8 mouse cellular contexts compared by ENCODE assay signal in the genomic region with DNA sequence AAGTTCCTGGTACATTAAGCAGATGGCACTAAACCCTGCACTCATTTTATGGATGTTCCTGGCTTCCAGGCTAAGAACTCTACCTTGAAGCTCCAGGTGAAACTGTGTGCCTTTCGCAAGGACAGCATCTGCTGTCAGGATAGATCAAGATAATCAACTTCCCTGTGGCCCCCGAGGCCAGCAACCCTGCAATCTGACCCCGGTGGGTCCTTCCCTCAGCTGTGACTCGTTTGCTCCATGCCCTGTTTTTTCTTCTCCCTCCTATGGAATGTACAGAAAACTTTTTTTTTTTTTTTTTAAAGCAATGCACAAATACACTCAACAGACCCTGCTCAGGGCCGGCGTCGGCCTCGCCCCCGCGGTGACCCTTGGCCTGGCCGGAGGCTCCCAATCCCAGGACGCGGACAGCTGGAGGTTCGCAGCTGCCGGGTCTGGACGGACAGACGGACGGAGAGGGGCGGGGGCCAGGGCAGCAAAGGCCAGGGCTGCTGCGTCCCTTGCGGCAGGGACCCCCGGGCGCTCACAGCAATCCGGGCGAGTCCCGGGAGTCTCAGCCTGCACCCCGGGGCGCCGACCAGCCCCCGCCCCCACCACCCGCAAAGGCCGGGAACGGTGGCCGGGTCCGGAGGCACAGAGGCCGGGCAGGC. TPM values are rescaled to one million over a fixed set of nuclear protein-coding genes. Genes with fewer than 3 reads are reported as not detected.
DNase-seq lines count a peak whose midpoint lies in the region; ATAC-seq and TF ChIP-seq lines count a peak whose summit lies in the region.

No protein-coding gene starts in this region.

- peak overlapping the region; percentile 87 for H3K4me2 ChIP-seq in intestine, postnatal 0 days (replicated peaks; ENCODE audit: low read depth)

- no peak for ATAC-seq in G1E (ENCODE audit: extremely low read depth, insufficient number of reproducible peaks, low FRiP score, poor library complexity, severe bottlenecking)
- peak; percentile 42 for ATAC-seq in erythroid progenitor cell, adult 5-6 weeks (replicated peaks; ENCODE audit: low FRiP score, poor library complexity, severe bottlenecking)
- ATAC-seq in intestine, postnatal 0 days = peak; percentile 55
- ATAC-seq in megakaryocyte-erythroid progenitor cell, adult 5-6 weeks (replicated peaks; ENCODE audit: low FRiP score, low TSS enrichment, poor library complexity, severe bottlenecking) = 0 out of 2 replicates have a peak, but pooled peaks have one; percentile 4

- H3K9me3 ChIP-seq in G1E (replicated peaks) = no peaks in the 10 kb centered on the region
- H3K9me3 ChIP-seq in intestine, postnatal 0 days (ENCODE audit: control insufficient read depth) = no peaks in the 10 kb centered on the region

- DNase-seq in heart, adult 11 months = peak; percentile 79
- DNase-seq in heart, adult 18-20 months = no peak
- DNase-seq in G1E (ENCODE audit: low spot score) = peak; percentile 30
- DNase-seq in ovary, adult 18-20 months (ENCODE audit: low spot score) = no peak
- DNase-seq in right cerebral cortex, postnatal 10 days (ENCODE audit: low spot score in 2 of 2) = no peak

- H3K4me1 ChIP-seq in G1E (ENCODE audit: insufficient read depth, low read depth, low read length) = peaks cover 17% of the 10 kb centered on the region
- no peaks in the 10 kb centered on the region for H3K4me1 ChIP-seq in intestine, postnatal 0 days (replicated peaks; ENCODE audit: control insufficient read depth, insufficient read depth, low read length)

- H3K36me3 ChIP-seq in G1E (replicated peaks) = peaks cover 31% of the 10 kb centered on the region
- H3K36me3 ChIP-seq in intestine, postnatal 0 days (ENCODE audit: control insufficient read depth, insufficient read depth) = peaks cover 22% of the 10 kb centered on the region

- peak overlapping the region; percentile 84 for H3K27ac ChIP-seq in intestine, postnatal 0 days (ENCODE audit: low read depth, low read length)

- H3K9ac ChIP-seq in intestine, postnatal 0 days (ENCODE audit: low read depth, low read length) = peak overlapping the region; percentile 83

- H3K27me3 ChIP-seq in G1E (ENCODE audit: insufficient read depth, low read length) = no peaks in the 10 kb centered on the region
- H3K27me3 ChIP-seq in intestine, postnatal 0 days (replicated peaks; ENCODE audit: control insufficient read depth, insufficient read depth, low read length) = no peaks in the 10 kb centered on the region

- under 1% methylated on average over 35 of the region's 36 CpGs for WGBS in intestine, postnatal 0 days

- H3K4me3 ChIP-seq in G1E (ENCODE audit: low read depth, low read length) = peak overlapping the region; percentile 91
- H3K4me3 ChIP-seq in intestine, postnatal 0 days (ENCODE audit: low read depth, low read length) = peak overlapping the region; percentile 74

- no peak for TF ChIP-seq CTCF in G1E (IDR thresholded peaks at IDR 0.05; ENCODE audit: low read depth, low read length)
- no peak for TF ChIP-seq CTCF in intestine, postnatal 0 days (IDR thresholded peaks at IDR 0.05; ENCODE audit: low read depth)

RNA-seq across cellular contexts. Expression of gene Asb8, which starts 20.4 kb away (rescaled TPM):
- 100 to 1,000 TPM; 107 to 122 TPM for total RNA-seq in heart, adult 18-20 months (2021)
- total RNA-seq in G1E (2014; fragmentation: Nextera tagmentation) (30.4 and 32.2 TPM in 2 replicates), G1E (2017) (27.2 and 37.5 TPM in 2 replicates)
- polyA plus RNA-seq in G1E (2012) = 4.2 and 5.1 TPM in 2 replicates
- total RNA-seq in erythroid progenitor cell, adult 5-6 weeks (2015; ENCODE audit: low replicate concordance) = 8.8 and 28.8 TPM in 2 replicates
- 4.2 and 8.1 TPM in 2 replicates for total RNA-seq in erythroid progenitor cell, adult 5-6 weeks (2017; ENCODE audit: low replicate concordance)
- 41.9 and 46.6 TPM in 2 replicates for polyA plus RNA-seq in intestine, postnatal 0 days (2015; fragmentation: Nextera tagmentation; extraction: Ambion mirVana)
- total RNA-seq in megakaryocyte-erythroid progenitor cell, adult 5-6 weeks (2014; fragmentation: Nextera tagmentation) = 21.0 and 25.6 TPM in 2 replicates
- 14.8 and 16.4 TPM in 2 replicates for total RNA-seq in megakaryocyte-erythroid progenitor cell, adult 5-6 weeks (2017)

RNA-seq across cellular contexts. Expression of gene Ccdc184, which starts 22.0 kb away (rescaled TPM):
- under 1 TPM; 0.39 to 0.50 TPM for total RNA-seq in heart, adult 18-20 months (2021)
- not detected in 2 replicates for total RNA-seq in G1E (2014; fragmentation: Nextera tagmentation)
- total RNA-seq in G1E (2017) = not detected in 2 replicates
- not detected in 2 replicates for polyA plus RNA-seq in G1E (2012)
- total RNA-seq in erythroid progenitor cell, adult 5-6 weeks (2015; ENCODE audit: low replicate concordance) = not detected in 2 replicates
- total RNA-seq in erythroid progenitor cell, adult 5-6 weeks (2017; ENCODE audit: low replicate concordance) = not detected in 2 replicates
- polyA plus RNA-seq in intestine, postnatal 0 days (2015; fragmentation: Nextera tagmentation; extraction: Ambion mirVana) = 0.87 and 1.2 TPM in 2 replicates
- not detected in 2 replicates for total RNA-seq in megakaryocyte-erythroid progenitor cell, adult 5-6 weeks (2014; fragmentation: Nextera tagmentation)
- not detected in 2 replicates for total RNA-seq in megakaryocyte-erythroid progenitor cell, adult 5-6 weeks (2017)

RNA-seq across cellular contexts. Expression of gene Olfr288, which starts 50.4 kb away (rescaled TPM):
- not detected for total RNA-seq in heart, adult 18-20 months (2021)
- total RNA-seq in G1E (2014; fragmentation: Nextera tagmentation) = not detected in 2 replicates
- total RNA-seq in G1E (2017) = not detected in 2 replicates
- polyA plus RNA-seq in G1E (2012) = not detected in 2 replicates
- total RNA-seq in erythroid progenitor cell, adult 5-6 weeks (2015; ENCODE audit: low replicate concordance) = not detected in 2 replicates
- not detected in 2 replicates for total RNA-seq in erythroid progenitor cell, adult 5-6 weeks (2017; ENCODE audit: low replicate concordance)
- polyA plus RNA-seq in intestine, postnatal 0 days (2015; fragmentation: Nextera tagmentation; extraction: Ambion mirVana) = not detected in 2 replicates
- not detected in 2 replicates for total RNA-seq in megakaryocyte-erythroid progenitor cell, adult 5-6 weeks (2014; fragmentation: Nextera tagmentation)
- not detected in 2 replicates for total RNA-seq in megakaryocyte-erythroid progenitor cell, adult 5-6 weeks (2017)

RNA-seq across cellular contexts. Expression of gene Senp1, which starts 51.4 kb away (rescaled TPM):
- 1 to 10 TPM; 8.5 to 9.5 TPM for total RNA-seq in heart, adult 18-20 months (2021)
- total RNA-seq in G1E (2014; fragmentation: Nextera tagmentation) (61.3 and 71.2 TPM in 2 replicates), G1E (2017) (44.4 and 55.5 TPM in 2 replicates)
- 17.1 and 18.8 TPM in 2 replicates for polyA plus RNA-seq in G1E (2012)
- total RNA-seq in erythroid progenitor cell, adult 5-6 weeks (2015; ENCODE audit: low replicate concordance) = 35.0 and 47.4 TPM in 2 replicates
- 42.2 and 49.9 TPM in 2 replicates for total RNA-seq in erythroid progenitor cell, adult 5-6 weeks (2017; ENCODE audit: low replicate concordance)
- polyA plus RNA-seq in intestine, postnatal 0 days (2015; fragmentation: Nextera tagmentation; extraction: Ambion mirVana) = 7.3 and 8.6 TPM in 2 replicates
- total RNA-seq in megakaryocyte-erythroid progenitor cell, adult 5-6 weeks (2014; fragmentation: Nextera tagmentation) = 45.5 and 46.0 TPM in 2 replicates
- total RNA-seq in megakaryocyte-erythroid progenitor cell, adult 5-6 weeks (2017) = 35.2 and 39.0 TPM in 2 replicates

RNA-seq across cellular contexts. Expression of gene Pfkm, which starts 52.6 kb away (rescaled TPM):
- 1,000 to 10,000 TPM in 1 of 2 experiments, 100 to 1,000 TPM in 1; 867 to 1,020 TPM for total RNA-seq in heart, adult 18-20 months (2021)
- total RNA-seq in G1E (2014; fragmentation: Nextera tagmentation) (9.0 and 13.5 TPM in 2 replicates), G1E (2017) (42.7 and 48.1 TPM in 2 replicates)
- polyA plus RNA-seq in G1E (2012) = 10.2 and 13.3 TPM in 2 replicates
- total RNA-seq in erythroid progenitor cell, adult 5-6 weeks (2015; ENCODE audit: low replicate concordance) = 4.3 and 8.8 TPM in 2 replicates
- total RNA-seq in erythroid progenitor cell, adult 5-6 weeks (2017; ENCODE audit: low replicate concordance) = 17.8 and 22.8 TPM in 2 replicates
- 15.6 and 17.3 TPM in 2 replicates for polyA plus RNA-seq in intestine, postnatal 0 days (2015; fragmentation: Nextera tagmentation; extraction: Ambion mirVana)
- 69.0 and 74.9 TPM in 2 replicates for total RNA-seq in megakaryocyte-erythroid progenitor cell, adult 5-6 weeks (2014; fragmentation: Nextera tagmentation)
- 63.7 and 89.1 TPM in 2 replicates for total RNA-seq in megakaryocyte-erythroid progenitor cell, adult 5-6 weeks (2017)

Comparison
In these comparisons a context has a peak if more than half of its experiments do, and no peak if none do; other contexts are left out.
1. DNase-seq: peak in heart, adult 11 months (single experiment) and G1E (single experiment); none in heart, adult 18-20 months (0 of 2), ovary, adult 18-20 months (single experiment) and right cerebral cortex, postnatal 10 days (0 of 2).